Mouse (Mus musculus): ENCODE measurements around the gene Zp3.

- TF ChIP-seq CTCF (IDR thresholded peaks at IDR 0.05; ENCODE audit: low read depth), result no peak
- TF ChIP-seq EP300 (IDR thresholded peaks at IDR 0.05; ENCODE audit: low read depth), result no peak
Observed at GRCm38 (mm10) chr5:135959911-135960310, 20.0 kb upstream of the Zp3 start.

Data from liver, postnatal 0 days (tissue).